Mouse (Mus musculus) heart, adult 2 months (tissue): ENCODE measurements around the gene Crim1. TPM values are rescaled to one million over a fixed set of nuclear protein-coding genes. Genes with fewer than 3 reads are reported as not detected.

Experiments used
- DNase-seq, 2 experiments: peaks; one replicate each; pipeline ENCODE4 v3.0.0; 2021
- H3K27ac ChIP-seq: fragments of 200-600 bp; 2 replicates; pipeline ENCODE4 v1.8.1; 2022
- H3K27me3 ChIP-seq: fragments of 200-500 bp; 2 replicates; pipeline ENCODE4 v1.6.1; 2012; ENCODE audit warnings: mild to moderate bottlenecking, low read length, inconsistent platforms, mixed read lengths; ENCODE audit not compliant: control insufficient read depth, insufficient read depth
- H3K36me3 ChIP-seq: fragments of 200-500 bp; 2 replicates; pipeline ENCODE4 v1.6.1; 2012; ENCODE audit warnings: low read length, inconsistent platforms; ENCODE audit not compliant: control insufficient read depth, insufficient read depth
- H3K4me1 ChIP-seq: fragments of 200-500 bp; 2 replicates; pipeline ENCODE4 v1.6.1; 2011; ENCODE audit warnings: low read length; ENCODE audit not compliant: control insufficient read depth, insufficient read depth
- H3K4me3 ChIP-seq: fragments of 200-600 bp; 2 replicates; pipeline ENCODE4 v1.8.1; 2022
- H3K79me2 ChIP-seq: fragments of 200-500 bp; replicated peaks from 2 replicates; pipeline ENCODE4 v1.6.1; 2012; ENCODE audit warnings: mild to moderate bottlenecking, inconsistent platforms, low read length, moderate library complexity, mixed read lengths; ENCODE audit not compliant: control insufficient read depth, insufficient read depth
- H3K9ac ChIP-seq: fragments of 200-500 bp; 2 replicates; pipeline ENCODE4 v1.6.1; 2012; ENCODE audit warnings: low read depth, mild to moderate bottlenecking, control low read depth, inconsistent platforms, low read length, mixed read lengths
- CTCF ChIP-seq: fragments of 200-600 bp; IDR thresholded peaks from 2 replicates; pipeline ENCODE4 v1.8.1; 2022; ENCODE audit warnings: antibody characterized with exemption, mild to moderate bottlenecking, moderate library complexity
- EP300 ChIP-seq: fragments of 200-500 bp; IDR thresholded peaks from 2 replicates; pipeline ENCODE4 v1.6.1; 2011; ENCODE audit warnings: low read depth, low read length, control low read depth; ENCODE audit not compliant: insufficient read depth
- POLR2A ChIP-seq: fragments of 200-500 bp; IDR thresholded peaks from 2 replicates; pipeline ENCODE4 v1.6.1; 2011; ENCODE audit warnings: mild to moderate bottlenecking, low read depth, low read length, control low read depth; ENCODE audit not compliant: insufficient read depth
- WGBS: fragments of 180-500 bp; shearing (Covaris S2); methylation state at CpG from one replicate; pipeline ENCODE4 v1.1.7; 2018; 5-methylcytosine and 5-hydroxymethylcytosine counted together
- intact Hi-C: fragments of 180-260 bp; cut with DNase I; formaldehyde crosslinking; loops from one replicate; pipeline ENCODE4 v1.15.1; 2025
- polyA plus RNA-seq: library from polyadenylated mRNA; depleted of rRNA; stranded (reverse); fragments of >200 nt; gene quantifications from 2 replicates; pipeline ENCODE4 v1.2.3, GENCODE M21; 2012
- total RNA-seq, 2 experiments: library from RNA; stranded (reverse); gene quantifications; 2 replicates each; pipeline ENCODE4 v1.2.3; 2021

Gene Crim1
- total and polyA plus RNA-seq, 3 experiments = 28.2 to 55.4 (median 50.6) TPM

GRCm38 (mm10) chr17:78223988-78224387 lies 23.9 kb downstream of the Crim1 start:
- intact Hi-C loops = no loop called here
- Histone ChIP-seq H3K4me1 (peaks cover 19% of the 10 kb centered on the region), H3K9ac (no peak overlapping the region), H3K27me3 (no peaks in the 10 kb centered on the region), H3K79me2 (peaks cover 12% of the 10 kb centered on the region), H3K27ac (no peak overlapping the region), H3K36me3 (peaks cover 25% of the 10 kb centered on the region), H3K4me3 (no peak overlapping the region)
- no peak for TF ChIP-seq CTCF
- no peak for DNase-seq
- 80% methylated on average over 10 of the region's 10 CpGs for WGBS

DNA sequence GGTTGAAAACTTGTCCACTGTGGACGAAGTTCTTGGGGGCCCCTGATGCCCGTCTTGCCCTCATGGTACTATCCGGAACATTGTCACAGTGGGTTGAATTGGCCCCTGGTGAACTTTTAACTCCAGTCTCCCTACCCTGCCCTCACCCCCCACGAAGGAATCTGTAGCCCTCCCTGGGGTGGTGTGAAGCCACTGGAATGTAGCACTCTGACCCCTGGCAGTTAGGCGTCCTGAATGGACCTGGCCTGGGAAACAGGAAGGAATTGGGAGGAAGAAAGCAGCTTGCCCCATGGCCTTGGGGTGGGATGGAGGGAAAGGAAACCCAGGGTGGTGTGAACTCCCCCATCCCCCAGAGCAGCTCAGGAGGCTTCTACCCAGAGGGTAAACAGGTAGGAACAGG lies 25.5 kb downstream of the Crim1 start:
- Histone ChIP-seq H3K4me3 (no peak overlapping the region), H3K27me3 (no peaks in the 10 kb centered on the region), H3K9ac (no peak overlapping the region), H3K4me1 (peaks cover 17% of the 10 kb centered on the region), H3K36me3 (peaks cover 25% of the 10 kb centered on the region), H3K27ac (no peak overlapping the region), H3K79me2 (peaks cover 8% of the 10 kb centered on the region)
- intact Hi-C loops = no loop called here
- TF ChIP-seq POLR2A = no peak
- no peak for TF ChIP-seq EP300
- TF ChIP-seq CTCF = no peak
- 70% methylated on average over 5 of the region's 5 CpGs for WGBS
- no peak for DNase-seq

GRCm38 (mm10) chr17:78227211-78227610 lies 27.2 kb downstream of the Crim1 start:
- H3K4me3 ChIP-seq = no peak overlapping the region
- H3K27me3 ChIP-seq = no peaks in the 10 kb centered on the region
- no peak for DNase-seq
- 55% methylated on average over 3 of the region's 3 CpGs for WGBS
- TF ChIP-seq EP300 = no peak
- no peak for TF ChIP-seq POLR2A
- TF ChIP-seq CTCF = no peak
- H3K79me2 ChIP-seq = peaks cover 10% of the 10 kb centered on the region
- H3K27ac ChIP-seq = no peak overlapping the region
- H3K9ac ChIP-seq = no peak overlapping the region
- peaks cover 12% of the 10 kb centered on the region for H3K4me1 ChIP-seq
- H3K36me3 ChIP-seq = peaks cover 20% of the 10 kb centered on the region
- intact Hi-C loops = no loop called here

- no peak overlapping the region for H3K4me3 ChIP-seq
- H3K4me1 ChIP-seq = peaks cover 3% of the 10 kb centered on the region; the same call in 1 of the 2 replicates
- 92% methylated on average over 5 of the region's 5 CpGs for WGBS
- DNase-seq = no peak
- no peak for TF ChIP-seq POLR2A
- no peak for TF ChIP-seq EP300
- no peak for TF ChIP-seq CTCF
- no peak overlapping the region for H3K27ac ChIP-seq
- H3K27me3 ChIP-seq = no peaks in the 10 kb centered on the region
- intact Hi-C loops = no loop called here
- no peak overlapping the region for H3K9ac ChIP-seq
- H3K79me2 ChIP-seq = peaks cover 9% of the 10 kb centered on the region
- peaks cover 3% of the 10 kb centered on the region; the same call in 1 of the 2 replicates for H3K36me3 ChIP-seq
Measured at GRCm38 (mm10) chr17:78231567-78231966, 31.5 kb downstream of the Crim1 start.

DNA sequence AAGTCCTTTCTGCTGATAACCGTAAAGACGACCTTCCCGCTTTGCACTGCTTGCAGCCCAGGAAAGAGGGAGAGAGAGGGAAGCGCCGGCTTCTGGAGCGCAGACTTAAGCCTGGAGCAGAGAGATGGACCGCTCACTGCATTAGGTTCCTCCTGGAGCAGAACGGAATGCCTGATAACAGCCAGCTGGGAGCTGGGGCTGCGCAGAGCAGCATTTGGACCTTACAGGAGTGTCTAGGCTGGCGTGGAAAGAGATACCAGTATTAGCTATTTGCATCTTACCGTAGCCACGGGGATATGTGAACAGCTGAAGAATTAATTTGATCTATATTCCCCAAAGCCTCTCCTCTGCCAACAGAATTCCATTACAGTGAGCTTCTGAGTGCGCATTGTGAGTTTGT lies 32.7 kb downstream of the Crim1 start:
- DNase-seq = no peak
- H3K4me3 ChIP-seq = no peak overlapping the region
- H3K9ac ChIP-seq = no peak overlapping the region
- H3K4me1 ChIP-seq = peaks cover 2% of the 10 kb centered on the region; the same call in 1 of the 2 replicates
- H3K79me2 ChIP-seq = peaks cover 9% of the 10 kb centered on the region
- no peaks in the 10 kb centered on the region for H3K36me3 ChIP-seq
- WGBS = 50% methylated on average over 13 of the region's 13 CpGs
- TF ChIP-seq CTCF (no peak), POLR2A (no peak), EP300 (no peak)
- H3K27me3 ChIP-seq = no peaks in the 10 kb centered on the region
- intact Hi-C loops = no loop called here
- H3K27ac ChIP-seq = no peak overlapping the region

DNA sequence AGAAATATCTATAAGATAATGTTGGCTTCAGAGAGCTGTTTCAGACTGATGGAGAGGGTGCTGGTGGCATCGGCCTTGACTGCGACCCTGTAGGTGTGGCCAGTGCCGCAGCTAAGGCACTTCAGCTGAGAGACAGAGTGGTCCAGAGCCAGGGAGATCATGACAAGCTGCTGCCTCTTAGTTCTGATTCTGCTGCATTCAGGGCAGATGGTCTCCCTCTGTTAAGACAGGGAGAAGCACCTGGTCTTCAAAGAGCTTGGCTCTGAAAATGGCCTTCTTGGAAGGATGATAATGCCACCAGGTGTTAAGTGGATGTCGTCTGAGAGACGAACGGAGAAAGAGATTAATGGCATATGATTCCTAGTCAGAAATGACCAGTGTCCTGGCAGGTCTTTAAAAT lies 33.8 kb downstream of the Crim1 start:
- Histone ChIP-seq H3K4me1 (peaks cover 2% of the 10 kb centered on the region; the same call in 1 of the 2 replicates), H3K9ac (no peak overlapping the region), H3K36me3 (no peaks in the 10 kb centered on the region), H3K27ac (no peak overlapping the region), H3K79me2 (peaks cover 6% of the 10 kb centered on the region), H3K4me3 (no peak overlapping the region), H3K27me3 (no peaks in the 10 kb centered on the region)
- intact Hi-C loops = no loop called here
- TF ChIP-seq POLR2A = no peak
- no peak for TF ChIP-seq EP300
- no peak for TF ChIP-seq CTCF
- WGBS = 91% methylated on average over 6 of the region's 6 CpGs
- no peak for DNase-seq
